Mouse (Mus musculus): ENCODE data around the gene Gm42906.

The Gm42906 gene

DNA sequence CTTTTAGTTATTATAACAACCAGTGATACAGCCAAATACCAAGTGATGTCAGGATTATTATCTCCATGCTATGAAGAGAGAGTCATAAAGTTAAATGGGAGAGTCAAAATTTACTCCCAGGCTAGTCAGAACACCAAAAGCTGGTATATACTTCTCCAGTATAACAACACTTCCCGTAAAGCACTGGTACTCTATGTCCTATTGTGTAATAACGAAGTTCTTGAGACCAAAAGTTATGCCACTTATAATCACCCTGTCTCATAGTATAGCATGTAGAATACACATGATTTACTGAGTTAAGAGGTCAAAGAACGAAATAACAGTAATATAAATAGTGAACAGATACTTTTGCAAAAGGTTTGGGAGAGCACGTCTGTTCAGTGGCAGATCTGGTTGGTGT lies 222.9 kb downstream of the Gm42906 start:
- no peak for TF ChIP-seq GATA4 (IDR thresholded peaks at IDR 0.05; ENCODE audit: insufficient replicate concordance, low read length)

GRCm38 (mm10) chr5:151202925-151203324 lies 225.0 kb downstream of the Gm42906 start:
- no peak for TF ChIP-seq GATA4 (IDR thresholded peaks at IDR 0.05; ENCODE audit: insufficient replicate concordance, low read length)

DNA sequence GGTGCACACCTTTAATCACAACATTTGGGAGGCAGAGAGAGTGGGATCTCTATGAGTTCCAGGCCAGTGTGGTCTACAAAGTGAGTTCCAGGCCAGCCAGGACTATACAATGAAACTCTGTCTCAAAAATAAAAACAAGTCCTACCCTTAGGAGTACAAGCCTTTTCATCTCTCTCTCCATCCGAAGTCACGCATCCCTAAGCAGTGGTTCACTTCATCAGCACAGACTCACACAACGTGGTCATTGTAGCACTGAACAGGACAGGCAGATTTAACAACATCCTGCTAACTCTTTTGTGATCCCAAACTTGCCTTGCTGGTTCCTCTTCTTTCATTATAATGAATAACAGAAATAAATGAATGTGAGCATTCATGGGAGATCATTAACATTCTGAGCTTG lies 226.7 kb downstream of the Gm42906 start:
- TF ChIP-seq GATA4 (IDR thresholded peaks at IDR 0.05; ENCODE audit: insufficient replicate concordance, low read length), result no peak

GRCm38 (mm10) chr5:151199235-151199634 lies 228.7 kb downstream of the Gm42906 start:
- no peak for TF ChIP-seq GATA4 (IDR thresholded peaks at IDR 0.05; ENCODE audit: insufficient replicate concordance, low read length)

DNA sequence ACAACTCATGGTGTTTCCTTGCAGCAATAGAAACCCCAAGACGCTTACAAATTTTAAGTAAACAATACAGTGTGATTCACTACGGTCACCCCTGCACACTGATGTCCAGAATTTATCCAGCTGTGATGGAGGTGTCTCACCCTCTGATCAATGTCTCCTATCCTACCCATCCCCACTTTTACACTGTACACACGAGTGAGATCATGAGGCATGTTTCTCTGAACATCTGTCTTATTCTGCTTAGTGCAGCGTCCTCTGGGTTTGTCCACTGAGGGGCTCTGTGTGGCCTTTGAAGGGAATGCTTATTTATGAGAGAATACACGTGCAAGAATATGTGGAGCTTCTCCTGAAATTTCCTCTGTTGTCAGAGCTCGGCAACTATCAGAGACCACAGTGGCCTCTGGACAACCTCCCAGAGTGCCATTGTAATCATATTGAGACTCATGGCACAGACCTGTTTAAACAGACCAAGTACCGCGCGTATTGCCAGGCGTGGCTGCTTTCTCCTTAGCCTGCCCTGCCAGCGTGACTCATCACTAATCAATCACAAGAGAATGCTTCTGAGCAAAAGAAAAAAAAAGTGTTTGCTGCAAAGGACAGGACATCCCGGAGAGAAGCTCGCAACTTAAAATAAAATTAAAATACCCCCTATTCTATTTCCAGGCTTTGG lies 231.2 kb downstream of the Gm42906 start:
- no peak for TF ChIP-seq GATA4 (IDR thresholded peaks at IDR 0.05; ENCODE audit: insufficient replicate concordance, low read length)

DNA sequence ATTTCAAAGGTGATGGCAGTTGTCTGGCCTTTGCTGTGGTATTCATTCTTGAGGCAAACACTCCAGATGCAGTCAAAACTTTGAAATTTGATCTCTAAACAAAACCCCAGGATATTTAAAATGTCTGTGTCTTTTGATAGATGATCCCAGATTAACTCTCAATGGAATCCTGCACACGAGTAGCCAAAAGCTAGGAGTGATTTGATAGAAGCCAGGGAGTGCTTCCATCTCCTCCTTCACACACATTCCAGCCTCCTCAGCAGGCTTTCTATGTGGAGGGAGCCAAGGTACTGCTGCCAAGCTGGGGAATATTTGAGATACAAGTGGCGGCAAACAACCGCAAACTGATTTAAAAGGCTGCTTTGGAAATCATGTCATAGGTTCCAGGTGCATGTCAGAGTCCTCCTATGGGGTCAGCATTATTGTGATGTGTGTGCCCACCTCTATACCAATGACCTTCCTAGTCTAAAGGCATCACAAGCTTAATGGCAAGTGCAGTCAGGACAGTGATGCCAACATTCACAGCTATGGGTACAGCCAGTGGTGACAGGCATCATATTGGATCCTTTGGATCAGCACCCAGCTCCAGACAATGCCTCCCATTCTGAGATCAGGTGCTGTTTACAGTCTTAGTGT lies 234.0 kb downstream of the Gm42906 start:
- TF ChIP-seq GATA4 (IDR thresholded peaks at IDR 0.05; ENCODE audit: insufficient replicate concordance, low read length), result no peak

DNA sequence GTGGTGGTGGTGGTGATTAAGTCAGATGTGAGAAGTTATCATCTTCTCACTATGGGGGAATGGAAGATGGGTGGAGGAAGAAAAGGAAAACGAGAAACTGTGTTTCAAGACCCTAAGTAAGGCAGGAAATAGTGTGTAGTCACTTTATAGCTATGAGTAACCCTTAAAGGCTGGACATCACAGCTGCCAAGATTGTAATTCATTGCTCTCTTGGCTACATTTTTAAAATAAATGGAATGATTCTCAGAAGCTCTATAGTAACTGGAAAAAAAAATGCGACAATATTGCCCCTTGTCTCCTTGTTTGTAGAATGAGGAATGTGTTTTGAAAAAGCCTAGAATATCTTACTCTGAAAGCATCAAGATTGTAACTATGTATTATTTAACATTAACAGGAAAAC lies 235.7 kb downstream of the Gm42906 start:
- no peak for TF ChIP-seq GATA4 (IDR thresholded peaks at IDR 0.05; ENCODE audit: insufficient replicate concordance, low read length)

DNA sequence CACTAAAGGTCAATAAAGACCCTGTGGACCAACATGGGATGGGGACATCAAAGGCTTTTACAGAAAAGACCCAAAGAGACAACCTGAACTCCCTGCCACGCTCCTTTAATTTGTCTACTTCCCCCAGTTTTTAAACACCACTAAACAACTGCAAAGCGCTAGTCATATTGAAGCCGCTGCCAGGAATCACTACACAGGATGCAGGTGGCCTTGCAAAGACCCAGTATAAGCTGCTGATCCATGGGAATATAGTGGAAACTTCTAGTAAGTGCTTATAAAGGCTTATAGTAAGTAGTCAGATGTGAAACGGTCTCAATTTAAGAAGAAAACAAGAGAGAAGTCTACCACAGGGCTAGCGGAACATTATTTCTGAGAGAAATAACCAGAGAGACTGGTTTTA lies 237.2 kb downstream of the Gm42906 start:
- no peak for TF ChIP-seq GATA4 (IDR thresholded peaks at IDR 0.05; ENCODE audit: insufficient replicate concordance, low read length)

DNA sequence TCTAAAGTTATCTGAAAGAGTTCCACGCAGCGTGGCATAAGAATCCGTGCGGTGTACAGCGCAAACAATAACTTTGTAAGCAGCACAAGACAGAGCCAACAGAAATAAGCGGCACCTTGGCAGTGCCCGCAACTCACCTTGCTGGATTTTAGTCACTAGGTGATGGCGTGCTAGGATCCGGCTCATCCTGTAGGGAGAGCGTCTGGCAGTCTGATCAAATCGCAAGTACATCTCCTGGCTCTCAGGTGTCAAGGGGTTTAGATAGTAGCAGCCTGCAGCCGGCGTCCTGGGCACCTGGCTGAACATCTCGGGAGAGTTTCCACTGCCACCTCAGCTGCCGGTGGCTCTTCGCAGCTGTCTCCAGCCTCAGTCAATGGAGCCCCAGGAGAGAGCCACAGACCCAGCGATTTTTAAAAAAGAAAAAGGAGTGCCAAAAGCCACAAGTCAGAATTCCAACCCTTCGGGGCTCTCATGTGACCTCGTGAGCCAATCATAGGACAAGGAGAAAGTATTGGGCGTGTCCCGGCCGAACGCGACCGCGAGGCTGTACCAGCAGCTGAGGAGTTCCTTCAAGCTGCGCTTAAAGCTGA lies 238.1 kb downstream of the Gm42906 start:
- TF ChIP-seq GATA4 (IDR thresholded peaks at IDR 0.05; ENCODE audit: insufficient replicate concordance, low read length), result no peak

DNA sequence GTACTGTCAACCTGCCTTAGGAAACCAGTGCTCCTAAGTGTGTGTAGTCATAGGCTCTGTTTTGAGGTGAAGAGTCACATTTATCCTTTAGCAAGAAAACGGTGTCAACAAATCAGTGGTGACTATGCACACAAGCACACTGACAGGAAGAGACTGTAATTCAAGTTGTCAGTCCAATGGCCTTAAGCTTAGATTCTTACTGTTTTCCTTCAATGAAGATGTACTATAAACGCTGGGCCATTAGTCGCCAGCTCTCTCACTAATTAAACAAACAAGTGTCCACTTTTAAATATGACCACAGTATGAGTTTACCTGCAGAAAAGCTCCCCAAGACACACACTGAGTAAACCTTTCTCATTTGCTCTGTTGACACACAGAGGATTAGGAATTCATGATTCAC lies 238.6 kb downstream of the Gm42906 start:
- no peak for TF ChIP-seq GATA4 (IDR thresholded peaks at IDR 0.05; ENCODE audit: insufficient replicate concordance, low read length)

DNA sequence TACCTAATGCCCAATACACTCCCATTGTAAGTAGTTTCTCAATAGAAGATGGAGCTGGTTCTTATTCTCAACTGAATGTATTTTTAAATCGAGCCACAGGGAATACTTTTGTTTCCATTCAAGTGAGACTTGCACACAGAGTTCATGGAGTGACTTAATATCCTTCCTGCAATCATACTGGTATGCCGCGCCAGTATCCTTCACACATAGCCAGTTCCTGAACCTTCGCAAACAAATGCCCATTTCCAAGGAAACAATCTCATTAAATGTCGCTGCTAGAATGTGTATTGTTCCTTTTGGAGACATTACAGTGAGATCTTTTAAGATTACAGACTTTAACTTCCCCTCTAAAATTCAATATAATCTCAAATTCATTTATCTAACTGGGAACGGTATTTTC lies 239.3 kb downstream of the Gm42906 start:
- TF ChIP-seq GATA4 (IDR thresholded peaks at IDR 0.05; ENCODE audit: insufficient replicate concordance, low read length), result no peak

DNA sequence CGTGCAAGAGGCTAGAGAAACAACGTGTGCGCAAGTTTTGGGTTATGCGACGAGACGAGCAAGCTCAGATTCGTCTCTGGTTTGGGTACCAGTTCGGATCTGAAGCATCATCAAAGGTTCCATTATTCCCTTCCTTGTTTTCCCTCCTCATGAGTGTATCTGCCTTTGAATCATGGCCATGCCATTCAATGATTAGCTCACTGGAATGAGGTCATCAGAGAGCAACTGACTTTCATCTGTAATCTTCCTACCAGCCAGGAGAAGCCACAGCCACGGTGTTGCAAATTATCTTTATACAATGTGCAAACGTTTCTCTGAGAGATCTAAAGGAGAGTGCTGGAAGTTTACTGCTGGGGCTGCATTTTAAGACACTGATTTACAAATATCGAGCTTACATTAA lies 240.6 kb downstream of the Gm42906 start:
- no peak; the same call in 1 of the 2 replicates for TF ChIP-seq GATA4 (IDR thresholded peaks at IDR 0.05; ENCODE audit: insufficient replicate concordance, low read length)

GRCm38 (mm10) chr5:151185286-151185856 lies 242.6 kb downstream of the Gm42906 start:
- no peak for TF ChIP-seq GATA4 (IDR thresholded peaks at IDR 0.05; ENCODE audit: insufficient replicate concordance, low read length)

DNA sequence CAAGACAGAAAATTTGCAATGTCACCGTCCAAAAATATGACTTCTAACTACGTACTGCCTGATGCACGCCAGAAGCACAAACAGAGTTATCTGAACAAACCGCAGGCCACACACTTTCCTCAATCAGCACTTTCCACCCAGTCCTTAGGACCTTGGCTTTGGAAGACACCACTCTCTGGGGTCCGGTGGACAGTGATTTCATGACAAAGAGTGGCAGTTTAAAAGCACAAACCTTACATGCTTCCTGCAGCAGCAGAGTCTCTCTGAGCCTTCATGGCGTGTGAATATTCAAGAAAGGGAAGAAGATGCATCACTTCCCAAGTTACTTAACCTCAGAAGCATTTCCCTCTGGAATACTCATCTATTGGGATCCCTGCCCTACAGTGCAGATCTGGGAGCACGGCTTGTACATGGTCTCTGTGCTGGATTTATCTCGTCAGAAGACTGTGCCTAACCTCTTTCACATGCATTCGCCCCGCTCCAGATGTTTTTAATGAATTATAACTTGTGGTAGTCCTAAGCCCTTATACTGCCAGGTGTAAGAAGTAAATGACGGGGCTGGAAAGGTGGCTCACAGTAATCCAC lies 244.2 kb downstream of the Gm42906 start:
- no peak for TF ChIP-seq GATA4 (IDR thresholded peaks at IDR 0.05; ENCODE audit: insufficient replicate concordance, low read length)

DNA sequence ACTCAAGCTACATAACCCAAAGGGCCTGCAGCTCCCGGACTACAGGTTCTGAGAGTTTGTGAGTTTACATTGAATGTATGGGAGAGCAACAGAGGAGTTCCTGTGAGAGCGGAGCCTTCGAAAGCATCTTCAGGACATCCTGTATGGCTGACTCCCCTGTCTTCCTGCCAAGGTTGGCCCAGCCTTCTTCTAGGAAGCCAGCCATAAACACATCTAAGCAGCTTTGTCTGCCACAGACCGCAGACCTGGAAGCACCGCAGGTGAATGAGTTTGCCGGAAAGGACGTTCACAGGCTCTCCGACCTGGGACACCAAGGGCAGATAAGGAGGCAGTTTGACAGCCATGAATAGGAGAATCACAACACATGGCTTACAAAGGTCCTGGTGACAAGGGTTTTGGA lies 246.7 kb downstream of the Gm42906 start:
- TF ChIP-seq GATA4 (IDR thresholded peaks at IDR 0.05; ENCODE audit: insufficient replicate concordance, low read length), result no peak
